Mouse (Mus musculus) induced T-regulatory cell, adult 2 months (primary cell): ENCODE measurements around the gene Slc22a8.

ENCODE experiments used
- DNase-seq: peaks from one replicate; pipeline ENCODE4 v3.0.0-alpha.2; 2012; ENCODE audit warnings: low read depth

Slc22a8 gene

GRCm38 (mm10) chr19:8590954-8591353 lies at the start of gene Slc22a8:
Gene Slc22a8 (plus strand): TSS chr19:8591254.
- DNase-seq: no peak

GRCm38 (mm10) chr19:8558897-8559296 lies 32.2 kb upstream of the Slc22a8 start:
- DNase-seq: no peak

GRCm38 (mm10) chr19:8564021-8564420 lies 27.0 kb upstream of the Slc22a8 start:
- no peak for DNase-seq

- no peak for DNase-seq
Observed at GRCm38 (mm10) chr19:8564469-8564868, 26.6 kb upstream of the Slc22a8 start.

GRCm38 (mm10) chr19:8565262-8565661 lies 25.8 kb upstream of the Slc22a8 start:
- DNase-seq: no peak

- no peak for DNase-seq
Observed at GRCm38 (mm10) chr19:8565985-8566384, 25.1 kb upstream of the Slc22a8 start.

- peak; percentile 50 for DNase-seq
Observed at GRCm38 (mm10) chr19:8567104-8567880, 23.8 kb upstream of the Slc22a8 start.

- no peak for DNase-seq
Observed at GRCm38 (mm10) chr19:8569453-8569863, 21.6 kb upstream of the Slc22a8 start.

- DNase-seq: no peak
Observed at GRCm38 (mm10) chr19:8570341-8571040, 20.6 kb upstream of the Slc22a8 start.

GRCm38 (mm10) chr19:8571746-8572145 lies 19.3 kb upstream of the Slc22a8 start:
- DNase-seq: no peak

- no peak for DNase-seq
Observed at GRCm38 (mm10) chr19:8572485-8572884, 18.6 kb upstream of the Slc22a8 start.

GRCm38 (mm10) chr19:8577432-8577831 lies 13.6 kb upstream of the Slc22a8 start:
- no peak for DNase-seq

GRCm38 (mm10) chr19:8578293-8578969 lies 12.6 kb upstream of the Slc22a8 start:
- peak; percentile 64 for DNase-seq

- DNase-seq: no peak
Observed at GRCm38 (mm10) chr19:8578970-8579342, 12.1 kb upstream of the Slc22a8 start.

GRCm38 (mm10) chr19:8585298-8585697 lies 5.8 kb upstream of the Slc22a8 start:
- no peak for DNase-seq

- no peak for DNase-seq
Observed at GRCm38 (mm10) chr19:8585899-8586298, 5.2 kb upstream of the Slc22a8 start.

- no peak for DNase-seq
Observed at GRCm38 (mm10) chr19:8586350-8586749, 4.7 kb upstream of the Slc22a8 start.

- DNase-seq: no peak
Observed at GRCm38 (mm10) chr19:8587315-8587714, 3.7 kb upstream of the Slc22a8 start.

GRCm38 (mm10) chr19:8592155-8592554 lies 1.1 kb downstream of the Slc22a8 start:
- peak; percentile 54 for DNase-seq

- DNase-seq: no peak
Observed at GRCm38 (mm10) chr19:8592873-8593408, 1.9 kb downstream of the Slc22a8 start.

- DNase-seq: no peak
Observed at GRCm38 (mm10) chr19:8593833-8594232, 2.8 kb downstream of the Slc22a8 start.

- DNase-seq: no peak
Observed at GRCm38 (mm10) chr19:8594518-8594917, 3.5 kb downstream of the Slc22a8 start.

- DNase-seq: no peak
Observed at GRCm38 (mm10) chr19:8597269-8597668, 6.2 kb downstream of the Slc22a8 start.
